Mouse (Mus musculus): ENCODE results near the gene Gm21188.
"Not testable (repeated sequence)": the region's sequence is repeated elsewhere in the genome, so short reads cannot be mapped to it uniquely, and the experiment has no call there.

- not testable (repeated sequence) for TF ChIP-seq CTCF (conservative IDR thresholded peaks at IDR 0.05; ENCODE audit: low read length); NANOG (IDR thresholded peaks at IDR 0.05; ENCODE audit: borderline replicate concordance, low read length); POU5F1 (IDR thresholded peaks at IDR 0.05; ENCODE audit: borderline replicate concordance, low read length)
Observed at GRCm38 (mm10) chr13:120046422-120047209, 5.4 kb downstream of the Gm21188 start.

All from E14TG2a.4 (cell line).